Mouse (Mus musculus) heart, adult 8-10 months (tissue): ENCODE results near the gene Gm6358. TPM values are rescaled to one million over a fixed set of nuclear protein-coding genes. Genes with fewer than 3 reads are reported as not detected.
"Not testable (repeated sequence)": the region's sequence is repeated elsewhere in the genome, so short reads cannot be mapped to it uniquely, and the experiment has no call there.

Experiments
- DNase-seq: peaks from one replicate; pipeline ENCODE4 v3.0.0; 2022; ENCODE audit warnings: low spot score
- total RNA-seq, 4 experiments: library from RNA; stranded (reverse); gene quantifications; 2 replicates each; pipeline ENCODE4 v1.2.4; 2022

The Gm6358 gene
- not detected for total RNA-seq

DNA sequence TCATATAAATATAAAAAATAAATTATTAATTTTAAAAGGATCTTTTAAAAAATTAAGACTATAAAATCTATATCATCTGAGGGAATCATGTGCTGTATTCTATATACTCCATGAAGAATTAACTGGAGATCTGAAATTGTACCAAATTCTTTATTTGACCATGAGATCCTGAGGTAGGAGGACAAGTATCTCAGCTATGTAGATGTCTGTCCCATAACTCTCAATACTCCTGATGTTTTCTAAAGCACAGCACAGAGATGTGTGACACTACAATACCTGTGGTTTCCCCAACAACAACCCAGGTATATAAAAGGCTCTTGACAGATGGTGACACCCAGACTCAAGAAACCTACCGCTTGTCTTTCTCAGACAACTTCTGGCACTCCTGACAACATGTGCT, at the start of gene Gm6358:
Gene Gm6358 (plus strand): TSS at position 301 of the 400 bp plus-strand sequence.
- DNase-seq: no peak

GRCm38 (mm10) chr16:89150786-89151185, 10.1 kb downstream of the Gm6358 start, which contains the start of gene Gm10061:
TSS of gene Gm10061 (plus strand) at chr16:89151086.
- no peak for DNase-seq

GRCm38 (mm10) chr16:89157652-89158051, 17.0 kb downstream of the Gm6358 start, which contains the start of gene Gm9789:
TSS of gene Gm9789 (plus strand) at chr16:89157952.
- DNase-seq: no peak

GRCm38 (mm10) chr16:89169190-89169589, 28.5 kb downstream of the Gm6358 start, which contains the start of gene Gm7735:
TSS of gene Gm7735 (plus strand) at chr16:89169490.
- DNase-seq: not testable (repeated sequence)

- DNase-seq: no peak
Measured at GRCm38 (mm10) chr16:89174435-89174834, 33.8 kb downstream of the Gm6358 start, which contains the start of gene 1110057P08Rik. TSS of gene 1110057P08Rik (plus strand) at chr16:89174735.

DNA sequence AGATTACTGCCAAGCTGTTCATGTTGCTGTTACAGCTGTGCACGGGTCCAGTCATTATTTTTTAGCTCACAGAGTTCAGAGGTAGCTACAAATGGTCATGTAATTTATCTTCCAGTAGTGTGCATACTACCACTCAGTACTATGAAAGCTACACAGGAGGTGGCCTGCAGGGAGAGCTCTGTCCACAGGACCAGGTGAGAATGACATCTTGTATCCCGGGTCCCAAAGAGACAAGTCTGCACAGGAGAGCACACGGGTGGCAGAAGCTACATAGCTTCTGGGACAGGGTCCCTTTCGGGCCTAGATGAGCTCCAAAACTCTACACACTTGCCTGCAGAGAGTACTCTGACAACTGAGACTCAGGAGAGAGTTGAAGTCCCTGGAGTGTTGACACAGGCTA, 48.0 kb downstream of the Gm6358 start:
- no peak for DNase-seq

Other genes with a start within 250 kb of the Gm6358 start
- gene Krtap19-5, start 244.4 kb upstream of the Gm6358 start, total RNA-seq: not detected
- not detected for gene Krtap19-9b, start 208.6 kb upstream of the Gm6358 start, total RNA-seq
- not detected for gene Krtap16-3, start 178.0 kb upstream of the Gm6358 start, total RNA-seq
- not detected for gene Krtap22-2, start 130.1 kb upstream of the Gm6358 start, total RNA-seq
- not detected for gene Gm10229, start 125.6 kb upstream of the Gm6358 start, total RNA-seq
- not detected for gene Krtap6-1, start 109.2 kb upstream of the Gm6358 start, total RNA-seq
- gene Gm10228, start 99.4 kb upstream of the Gm6358 start, total RNA-seq: not detected
- not detected for gene Krtap6-5, start 93.0 kb upstream of the Gm6358 start, total RNA-seq
- gene 1110025L11Rik, start 76.8 kb upstream of the Gm6358 start, total RNA-seq: not detected
- not detected for gene Krtap6-3, start 56.8 kb upstream of the Gm6358 start, total RNA-seq
- gene Gm10061, start 10.2 kb downstream of the Gm6358 start, total RNA-seq: not detected
- not detected for gene Gm9789, start 17.1 kb downstream of the Gm6358 start, total RNA-seq
- not detected for gene Gm7735, start 28.6 kb downstream of the Gm6358 start, total RNA-seq
- not detected for gene 1110057P08Rik, start 33.9 kb downstream of the Gm6358 start, total RNA-seq
- not detected for gene Krtap20-2, start 65.0 kb downstream of the Gm6358 start, total RNA-seq